Mouse (Mus musculus): ENCODE data around the gene Snrpb.

GRCm38 (mm10) chr2:130126073-130126472 lies 53.1 kb downstream of the Snrpb start:
- TF ChIP-seq CTCF (IDR thresholded peaks at IDR 0.05; ENCODE audit: extremely low read depth, insufficient read depth, insufficient read length, insufficient replicate concordance) (no peak), POLR2A (IDR thresholded peaks at IDR 0.05; ENCODE audit: low read depth, low read length) (no peak)

Measured in spleen, adult 2 months (tissue).